Mouse (Mus musculus): ENCODE measurements around the gene Slf2. TPM values are rescaled to one million over a fixed set of nuclear protein-coding genes. Genes with fewer than 3 reads are reported as not detected.

Gene Slf2
- polyA plus RNA-seq, 1 experiment from 2014 or later, result 27.1 TPM

DNA sequence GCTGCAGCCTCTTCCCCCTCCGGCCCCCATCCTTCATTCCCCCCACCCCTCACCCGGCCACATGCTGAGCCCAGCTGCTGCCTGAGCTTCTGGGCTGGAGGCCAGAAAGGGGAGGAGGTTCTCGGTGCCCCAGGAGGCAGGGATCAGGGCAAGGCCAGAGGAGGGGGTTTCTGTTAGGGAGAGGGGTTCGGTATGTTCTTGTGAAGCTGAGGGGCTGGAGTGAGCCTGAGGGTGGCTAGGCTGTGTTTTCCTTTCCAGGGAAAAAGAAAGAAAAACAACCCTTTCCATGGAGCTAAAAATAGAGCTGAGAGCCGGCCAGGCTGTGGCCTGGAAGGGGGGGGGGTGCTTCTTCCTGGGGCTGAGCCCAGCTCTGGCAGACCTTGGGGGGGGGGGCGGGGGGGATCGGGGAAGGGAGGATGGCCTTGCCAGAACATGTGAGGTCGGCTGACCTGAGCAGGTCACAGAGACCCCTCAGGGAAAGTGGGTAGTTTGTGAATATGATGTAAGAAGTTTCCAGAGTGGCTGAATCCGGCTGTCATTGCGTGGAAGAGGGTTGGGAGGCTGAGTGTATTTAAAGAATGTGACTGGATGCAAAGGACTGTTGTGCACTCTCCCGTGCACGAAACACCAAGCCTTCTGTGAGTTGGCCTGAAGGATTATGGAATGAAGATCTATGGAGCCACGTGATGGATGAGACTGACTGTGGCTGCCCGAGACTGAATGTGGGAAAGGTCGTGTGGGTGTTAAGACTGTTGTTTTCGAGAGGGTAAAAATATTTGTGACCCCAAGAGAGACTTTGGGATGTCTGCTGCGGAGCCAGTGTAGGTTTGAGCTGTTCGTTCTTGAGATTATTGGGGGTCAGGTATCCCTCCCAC is 85.6 kb downstream of the Slf2 start:
- Histone ChIP-seq H3K9me3 (ENCODE audit: control insufficient read depth, low read length) (no peaks in the 10 kb centered on the region), H3K9ac (ENCODE audit: low read length) (peak overlapping the region; percentile 90), H3K4me1 (replicated peaks; ENCODE audit: control insufficient read depth, insufficient read depth, low read length) (peaks cover 54% of the 10 kb centered on the region), H3K36me3 (ENCODE audit: control insufficient read depth, insufficient read depth, low read length) (peaks cover 3% of the 10 kb centered on the region), H3K27ac (ENCODE audit: low read length) (peak overlapping the region; percentile 100), H3K4me3 (ENCODE audit: low read length) (peak overlapping the region; percentile 69), H3K4me2 (ENCODE audit: low read depth, low read length) (peak overlapping the region; percentile 97), H3K27me3 (ENCODE audit: control insufficient read depth, insufficient read depth, low read depth, low read length) (no peaks in the 10 kb centered on the region)
- peak; percentile 53 for ATAC-seq (ENCODE audit: low read depth)
- under 1% methylated on average over 17 of the region's 18 CpGs for WGBS

DNA sequence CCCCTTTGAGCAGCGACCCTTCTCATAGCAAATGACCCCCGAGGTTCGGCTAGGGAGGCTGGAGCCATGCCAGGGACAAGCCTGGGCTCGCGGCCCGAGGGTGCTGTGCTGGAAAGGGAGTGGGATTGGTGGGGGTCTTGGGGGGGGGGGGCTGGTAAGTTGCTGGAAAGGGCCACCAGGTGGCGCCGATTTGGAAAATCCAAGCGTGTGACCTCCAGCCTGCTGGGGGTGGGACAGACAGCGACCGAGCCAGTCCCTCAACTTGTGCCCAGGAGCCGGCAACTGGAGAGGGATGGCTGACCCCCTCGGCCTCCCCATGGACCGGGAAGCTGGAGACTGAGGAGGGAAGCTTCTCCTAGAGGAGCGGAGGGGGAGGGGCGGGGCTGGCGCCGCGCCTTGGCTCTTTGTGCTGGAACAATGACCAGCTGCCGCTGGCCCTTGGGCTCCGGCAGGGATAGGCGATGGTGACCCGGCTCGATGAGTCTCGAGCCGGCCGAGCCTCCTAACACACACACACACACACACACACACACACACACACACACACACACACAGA is 86.3 kb downstream of the Slf2 start:
- peaks cover 59% of the 10 kb centered on the region for H3K4me1 ChIP-seq (replicated peaks; ENCODE audit: control insufficient read depth, insufficient read depth, low read length)
- peaks cover 7% of the 10 kb centered on the region for H3K36me3 ChIP-seq (ENCODE audit: control insufficient read depth, insufficient read depth, low read length)
- H3K27me3 ChIP-seq (ENCODE audit: control insufficient read depth, insufficient read depth, low read depth, low read length), result no peaks in the 10 kb centered on the region
- H3K27ac ChIP-seq (ENCODE audit: low read length), result peak overlapping the region; percentile 100
- no peaks in the 10 kb centered on the region for H3K9me3 ChIP-seq (ENCODE audit: control insufficient read depth, low read length)
- H3K4me3 ChIP-seq (ENCODE audit: low read length), result peak overlapping the region; percentile 69
- 0% methylated on average over 17 of the region's 27 CpGs for WGBS
- peak overlapping the region; percentile 97 for H3K4me2 ChIP-seq (ENCODE audit: low read depth, low read length)
- peak; percentile 73 for ATAC-seq (ENCODE audit: low read depth)
- peak overlapping the region; percentile 90 for H3K9ac ChIP-seq (ENCODE audit: low read length)

DNA sequence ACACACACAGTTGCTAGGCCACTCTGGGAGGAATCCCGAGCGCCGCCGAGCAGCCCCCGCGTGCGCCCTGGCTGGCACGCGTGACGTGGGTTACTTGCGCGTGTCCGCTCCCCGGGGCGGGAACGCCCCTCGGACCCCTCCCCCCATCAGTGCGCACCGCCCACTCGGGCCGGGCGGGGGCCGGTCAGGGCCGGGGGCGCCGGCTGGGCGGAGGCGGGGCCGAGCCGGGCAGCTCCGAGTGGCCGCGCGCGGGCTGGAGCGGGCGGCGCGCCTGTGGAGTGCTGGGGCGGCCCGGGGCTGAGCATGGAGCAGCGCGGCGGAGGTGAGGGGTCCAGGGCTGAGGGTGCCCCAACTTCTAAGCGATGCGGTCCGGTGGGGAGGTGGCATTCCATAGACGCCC is 87.0 kb downstream of the Slf2 start:
- Histone ChIP-seq H3K9ac (ENCODE audit: low read length) (peak overlapping the region; percentile 90), H3K27me3 (ENCODE audit: control insufficient read depth, insufficient read depth, low read depth, low read length) (no peaks in the 10 kb centered on the region), H3K4me3 (ENCODE audit: low read length) (peak overlapping the region; percentile 69), H3K36me3 (ENCODE audit: control insufficient read depth, insufficient read depth, low read length) (peaks cover 9% of the 10 kb centered on the region), H3K4me1 (replicated peaks; ENCODE audit: control insufficient read depth, insufficient read depth, low read length) (peaks cover 59% of the 10 kb centered on the region), H3K4me2 (ENCODE audit: low read depth, low read length) (peak overlapping the region; percentile 97), H3K9me3 (ENCODE audit: control insufficient read depth, low read length) (no peaks in the 10 kb centered on the region), H3K27ac (ENCODE audit: low read length) (peak overlapping the region; percentile 100)
- under 1% methylated on average over 42 of the region's 48 CpGs for WGBS
- ATAC-seq (ENCODE audit: low read depth), result peak; percentile 75

DNA sequence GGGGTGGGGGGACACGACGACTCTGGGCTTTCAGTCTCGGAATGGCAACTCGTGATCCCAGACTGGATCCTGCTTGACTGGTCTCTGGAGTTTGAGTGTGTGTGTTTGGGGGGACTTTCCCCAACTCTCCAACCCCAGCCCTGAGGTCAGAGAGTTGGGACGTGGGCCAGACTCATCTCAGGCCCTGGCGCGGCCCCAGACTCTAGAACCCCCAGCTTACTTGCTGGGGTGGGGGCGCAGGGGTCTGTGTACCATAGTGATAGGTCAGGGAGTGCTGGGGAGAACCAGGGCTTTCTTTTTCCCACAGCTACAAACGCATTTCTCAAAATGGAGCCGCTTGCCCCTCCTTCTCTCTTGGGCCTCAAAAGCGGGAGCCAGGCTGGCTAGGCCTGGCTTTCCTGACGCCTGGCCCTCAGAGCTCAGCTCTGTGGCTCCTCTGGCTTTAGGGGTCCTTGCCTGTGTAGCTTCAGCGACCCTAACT is 87.4 kb downstream of the Slf2 start:
- Histone ChIP-seq H3K4me2 (ENCODE audit: low read depth, low read length) (peak overlapping the region; percentile 97), H3K9ac (ENCODE audit: low read length) (peak overlapping the region; percentile 90), H3K27ac (ENCODE audit: low read length) (peak overlapping the region; percentile 100), H3K9me3 (ENCODE audit: control insufficient read depth, low read length) (no peaks in the 10 kb centered on the region), H3K4me1 (replicated peaks; ENCODE audit: control insufficient read depth, insufficient read depth, low read length) (peaks cover 56% of the 10 kb centered on the region), H3K36me3 (ENCODE audit: control insufficient read depth, insufficient read depth, low read length) (peaks cover 11% of the 10 kb centered on the region), H3K27me3 (ENCODE audit: control insufficient read depth, insufficient read depth, low read depth, low read length) (no peaks in the 10 kb centered on the region), H3K4me3 (ENCODE audit: low read length) (peak overlapping the region; percentile 69)
- no peak for ATAC-seq (ENCODE audit: low read depth)
- WGBS, result 0% methylated on average over 13 of the region's 13 CpGs

DNA sequence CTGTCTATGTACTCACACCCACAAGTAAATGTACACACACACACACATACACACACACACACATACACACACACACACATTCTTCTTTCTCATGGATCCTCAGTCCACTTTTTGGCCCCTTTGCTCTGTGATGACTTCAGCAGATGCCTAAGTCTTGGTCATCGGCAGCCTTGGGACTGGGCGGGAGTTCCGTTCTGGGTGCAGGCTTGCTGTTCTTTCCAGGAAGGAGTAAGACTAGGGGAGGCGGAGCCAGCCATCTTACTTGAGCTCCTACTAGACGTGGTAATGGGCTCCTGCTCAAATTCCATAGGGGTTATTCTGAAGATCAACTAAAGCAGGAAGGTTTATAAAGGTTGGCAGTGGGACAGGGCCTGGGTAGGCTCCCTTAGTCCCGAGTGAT is 89.4 kb downstream of the Slf2 start:
- Histone ChIP-seq H3K36me3 (ENCODE audit: control insufficient read depth, insufficient read depth, low read length) (peaks cover 27% of the 10 kb centered on the region), H3K27me3 (ENCODE audit: control insufficient read depth, insufficient read depth, low read depth, low read length) (no peaks in the 10 kb centered on the region), H3K9me3 (ENCODE audit: control insufficient read depth, low read length) (no peaks in the 10 kb centered on the region), H3K4me1 (replicated peaks; ENCODE audit: control insufficient read depth, insufficient read depth, low read length) (peaks cover 41% of the 10 kb centered on the region), H3K27ac (ENCODE audit: low read length) (no peak overlapping the region; the same call in 1 of the 2 replicates), H3K4me3 (ENCODE audit: low read length) (peak overlapping the region; percentile 28), H3K4me2 (ENCODE audit: low read depth, low read length) (peak overlapping the region; percentile 50), H3K9ac (ENCODE audit: low read length) (peak overlapping the region; percentile 49)
- 40% methylated on average over 6 of the region's 6 CpGs for WGBS
- ATAC-seq (ENCODE audit: low read depth), result no peak

DNA sequence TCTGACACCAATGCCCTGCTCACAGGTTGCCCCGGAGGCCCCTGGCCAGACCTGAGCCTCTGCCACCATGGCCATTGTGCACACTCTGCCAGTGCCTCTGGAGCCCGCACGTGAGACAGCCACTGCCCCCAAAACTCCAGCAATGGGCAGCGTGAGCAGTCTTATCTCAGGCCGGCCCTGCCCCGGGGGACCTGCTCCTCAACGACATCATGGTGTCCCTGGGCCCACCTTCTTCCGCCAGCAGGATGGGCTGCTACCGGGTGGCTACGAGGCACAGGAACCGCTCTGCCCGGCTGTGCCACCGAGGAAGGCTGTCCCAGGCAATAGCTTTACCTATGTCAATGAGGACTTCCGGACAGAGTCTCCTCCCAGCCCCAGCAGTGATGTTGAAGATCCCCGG is 90.4 kb downstream of the Slf2 start:
- ATAC-seq (ENCODE audit: low read depth), result no peak
- Histone ChIP-seq H3K4me1 (replicated peaks; ENCODE audit: control insufficient read depth, insufficient read depth, low read length) (peaks cover 41% of the 10 kb centered on the region), H3K36me3 (ENCODE audit: control insufficient read depth, insufficient read depth, low read length) (peaks cover 37% of the 10 kb centered on the region), H3K4me3 (ENCODE audit: low read length) (no peak overlapping the region), H3K9me3 (ENCODE audit: control insufficient read depth, low read length) (no peaks in the 10 kb centered on the region), H3K9ac (ENCODE audit: low read length) (peak overlapping the region; percentile 34; the same call in 1 of the 2 replicates), H3K27me3 (ENCODE audit: control insufficient read depth, insufficient read depth, low read depth, low read length) (no peaks in the 10 kb centered on the region), H3K4me2 (ENCODE audit: low read depth, low read length) (0 out of 2 replicates have a peak overlapping the region, but pooled peaks have one; percentile 50), H3K27ac (ENCODE audit: low read length) (no peak overlapping the region)
- 85% methylated on average over 15 of the region's 15 CpGs for WGBS

DNA sequence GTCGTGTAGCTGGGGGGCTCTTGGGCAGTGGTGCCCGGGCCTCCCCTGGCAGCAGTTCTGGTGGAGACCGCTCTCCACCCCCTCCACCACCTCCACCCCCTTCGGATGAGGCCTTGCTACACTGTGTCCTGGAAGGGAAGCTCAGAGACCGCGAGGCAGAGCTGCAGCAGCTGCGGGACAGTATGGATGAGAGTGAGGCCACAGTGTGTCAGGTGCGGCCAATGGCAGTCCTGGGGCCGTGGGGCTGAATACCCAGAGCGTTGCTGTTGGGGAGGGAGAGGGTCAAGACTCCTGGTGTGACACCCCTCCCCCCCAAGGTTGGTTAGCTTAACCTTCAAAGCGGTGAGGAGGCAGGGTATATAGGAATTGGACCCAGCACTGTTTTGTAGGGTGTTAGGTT is 93.0 kb downstream of the Slf2 start:
- Histone ChIP-seq H3K9me3 (ENCODE audit: control insufficient read depth, low read length) (no peaks in the 10 kb centered on the region), H3K9ac (ENCODE audit: low read length) (no peak overlapping the region), H3K4me2 (ENCODE audit: low read depth, low read length) (no peak overlapping the region), H3K4me1 (replicated peaks; ENCODE audit: control insufficient read depth, insufficient read depth, low read length) (peaks cover 35% of the 10 kb centered on the region), H3K27me3 (ENCODE audit: control insufficient read depth, insufficient read depth, low read depth, low read length) (no peaks in the 10 kb centered on the region), H3K4me3 (ENCODE audit: low read length) (no peak overlapping the region), H3K36me3 (ENCODE audit: control insufficient read depth, insufficient read depth, low read length) (peaks cover 53% of the 10 kb centered on the region), H3K27ac (ENCODE audit: low read length) (no peak overlapping the region)
- WGBS, result 76% methylated on average over 11 of the region's 11 CpGs
- ATAC-seq (ENCODE audit: low read depth), result no peak

DNA sequence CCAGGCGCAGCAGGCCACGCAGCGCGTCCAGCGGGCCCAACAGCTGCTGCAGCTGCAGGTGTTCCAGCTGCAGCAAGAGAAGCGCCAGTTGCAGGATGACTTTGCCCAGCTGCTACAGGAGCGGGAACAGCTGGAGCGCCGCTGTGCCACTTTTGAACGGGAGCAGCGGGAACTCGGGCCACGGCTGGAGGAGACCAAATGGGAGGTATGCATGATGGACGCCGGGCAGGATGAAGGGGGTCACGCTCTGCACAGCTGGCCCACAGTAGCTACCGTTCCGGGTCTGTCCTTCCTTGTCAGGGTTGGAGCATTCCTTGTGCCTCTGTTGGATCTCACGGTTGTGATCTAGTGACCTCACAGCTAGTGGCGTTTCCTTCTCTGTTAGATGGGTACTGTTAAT is 93.8 kb downstream of the Slf2 start:
- no peak for ATAC-seq (ENCODE audit: low read depth)
- Histone ChIP-seq H3K9ac (ENCODE audit: low read length) (no peak overlapping the region), H3K4me3 (ENCODE audit: low read length) (no peak overlapping the region), H3K4me1 (replicated peaks; ENCODE audit: control insufficient read depth, insufficient read depth, low read length) (peaks cover 27% of the 10 kb centered on the region), H3K27ac (ENCODE audit: low read length) (no peak overlapping the region), H3K27me3 (ENCODE audit: control insufficient read depth, insufficient read depth, low read depth, low read length) (no peaks in the 10 kb centered on the region), H3K4me2 (ENCODE audit: low read depth, low read length) (no peak overlapping the region), H3K36me3 (ENCODE audit: control insufficient read depth, insufficient read depth, low read length) (peaks cover 53% of the 10 kb centered on the region), H3K9me3 (ENCODE audit: control insufficient read depth, low read length) (no peaks in the 10 kb centered on the region)
- 76% methylated on average over 20 of the region's 20 CpGs for WGBS

DNA sequence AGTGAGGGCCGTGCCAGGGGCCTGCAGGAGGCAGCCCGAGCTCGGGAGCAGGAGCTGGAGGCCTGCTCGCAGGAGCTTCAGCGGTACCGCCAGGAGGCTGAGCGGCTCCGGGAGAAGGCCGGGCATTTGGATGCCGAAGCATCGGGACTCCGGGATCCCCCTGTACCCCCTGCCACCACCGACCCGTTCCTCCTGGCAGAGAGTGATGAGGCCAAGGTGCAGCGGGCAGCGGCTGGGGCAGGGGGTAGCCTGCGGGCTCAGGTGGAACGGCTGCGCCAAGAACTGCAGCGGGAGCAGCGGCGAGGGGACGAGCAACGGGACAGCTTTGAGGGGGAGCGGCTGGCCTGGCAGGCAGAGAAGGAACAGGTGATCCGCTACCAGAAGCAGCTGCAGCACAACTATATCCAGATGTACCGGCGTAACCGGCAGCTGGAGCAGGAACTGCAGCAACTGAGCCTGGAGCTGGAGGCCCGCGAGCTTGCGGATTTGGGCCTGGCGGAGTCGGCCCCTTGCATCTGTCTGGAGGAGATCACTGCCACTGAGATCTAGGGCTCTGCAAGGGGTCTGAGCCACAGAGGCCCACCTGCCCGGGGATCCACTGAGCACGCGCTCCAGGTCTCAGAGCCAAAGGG is 95.1 kb downstream of the Slf2 start:
- Histone ChIP-seq H3K4me1 (replicated peaks; ENCODE audit: control insufficient read depth, insufficient read depth, low read length) (peaks cover 23% of the 10 kb centered on the region), H3K9ac (ENCODE audit: low read length) (no peak overlapping the region), H3K27me3 (ENCODE audit: control insufficient read depth, insufficient read depth, low read depth, low read length) (no peaks in the 10 kb centered on the region), H3K4me2 (ENCODE audit: low read depth, low read length) (no peak overlapping the region), H3K4me3 (ENCODE audit: low read length) (no peak overlapping the region), H3K36me3 (ENCODE audit: control insufficient read depth, insufficient read depth, low read length) (peaks cover 53% of the 10 kb centered on the region), H3K9me3 (ENCODE audit: control insufficient read depth, low read length) (no peaks in the 10 kb centered on the region), H3K27ac (ENCODE audit: low read length) (no peak overlapping the region)
- no peak for ATAC-seq (ENCODE audit: low read depth)
- WGBS, result 91% methylated on average over 37 of the region's 37 CpGs

All from lung, embryonic 16.5 days (tissue).